Mouse (Mus musculus) stomach, postnatal 0 days (tissue): ENCODE measurements around the gene Gabbr1.

Experiments
- CTCF ChIP-seq: IDR thresholded peaks from 2 replicates; pipeline ENCODE4 v1.5.1; 2016; ENCODE audit warnings: antibody characterized with exemption, low read depth, mild to moderate bottlenecking, moderate library complexity
- EP300 ChIP-seq: optimal IDR thresholded peaks from 2 replicates; pipeline ENCODE3; 2016; ENCODE audit warnings: antibody characterized with exemption

GRCm38 (mm10) chr17:37072080-37072729, 26.4 kb downstream of the Gabbr1 start:
- TF ChIP-seq CTCF (no peak), EP300 (no peak)
